Mouse (Mus musculus): ENCODE results near the gene Zfp212.
"Not testable (repeated sequence)": the region's sequence is repeated elsewhere in the genome, so short reads cannot be mapped to it uniquely, and the experiment has no call there.

Zfp212 gene

GRCm38 (mm10) chr6:47942461-47942860 is 22.2 kb downstream of the Zfp212 start:
- no peak for DNase-seq (ENCODE audit: low spot score in 2 of 2)

GRCm38 (mm10) chr6:47943021-47943691 is 22.9 kb downstream of the Zfp212 start:
- peak; percentile 50 to 65 for DNase-seq (ENCODE audit: low spot score in 2 of 2)

GRCm38 (mm10) chr6:47943721-47944120 is 23.4 kb downstream of the Zfp212 start:
- DNase-seq (ENCODE audit: low spot score in 2 of 2) = no peak

- DNase-seq (ENCODE audit: low spot score in 2 of 2) = no peak
Measured at GRCm38 (mm10) chr6:47947388-47947787, 27.1 kb downstream of the Zfp212 start.

GRCm38 (mm10) chr6:47953191-47953726 is 33.0 kb downstream of the Zfp212 start, which contains the start of gene Zfp956:
Gene Zfp956 (plus strand): TSS chr6:47953390.
- DNase-seq (ENCODE audit: low spot score in 2 of 2) = peak; percentile 94

- DNase-seq (ENCODE audit: low spot score in 2 of 2) = no peak
Measured at GRCm38 (mm10) chr6:47954425-47954824, 34.1 kb downstream of the Zfp212 start.

GRCm38 (mm10) chr6:47957816-47958215 is 37.5 kb downstream of the Zfp212 start:
- DNase-seq (ENCODE audit: low spot score in 2 of 2) = no peak

GRCm38 (mm10) chr6:47960685-47961421 is 40.6 kb downstream of the Zfp212 start:
- DNase-seq (ENCODE audit: low spot score in 2 of 2) = no peak

- no peak for DNase-seq (ENCODE audit: low spot score in 2 of 2)
Measured at GRCm38 (mm10) chr6:47963051-47963450, 42.8 kb downstream of the Zfp212 start.

- DNase-seq (ENCODE audit: low spot score in 2 of 2) = not testable (repeated sequence)
Measured at GRCm38 (mm10) chr6:47968166-47968565, 47.9 kb downstream of the Zfp212 start.

- no peak for DNase-seq (ENCODE audit: low spot score in 2 of 2)
Measured at GRCm38 (mm10) chr6:47974599-47974998, 54.3 kb downstream of the Zfp212 start.

GRCm38 (mm10) chr6:47978897-47979368 is 58.7 kb downstream of the Zfp212 start:
- DNase-seq (ENCODE audit: low spot score in 2 of 2) = peak; percentile 45 to 57

Data from spleen, postnatal 14 days (tissue).